Mouse (Mus musculus): ENCODE measurements around the gene Olfr340. TPM values are rescaled to one million over a fixed set of nuclear protein-coding genes. Genes with fewer than 3 reads are reported as not detected.
"Not testable (repeated sequence)": the region's sequence is repeated elsewhere in the genome, so short reads cannot be mapped to it uniquely, and the experiment has no call there.

Gene Olfr340
- not detected in 2 replicates for polyA plus RNA-seq (2015; fragmentation: Nextera tagmentation; extraction: Ambion mirVana)

DNA sequence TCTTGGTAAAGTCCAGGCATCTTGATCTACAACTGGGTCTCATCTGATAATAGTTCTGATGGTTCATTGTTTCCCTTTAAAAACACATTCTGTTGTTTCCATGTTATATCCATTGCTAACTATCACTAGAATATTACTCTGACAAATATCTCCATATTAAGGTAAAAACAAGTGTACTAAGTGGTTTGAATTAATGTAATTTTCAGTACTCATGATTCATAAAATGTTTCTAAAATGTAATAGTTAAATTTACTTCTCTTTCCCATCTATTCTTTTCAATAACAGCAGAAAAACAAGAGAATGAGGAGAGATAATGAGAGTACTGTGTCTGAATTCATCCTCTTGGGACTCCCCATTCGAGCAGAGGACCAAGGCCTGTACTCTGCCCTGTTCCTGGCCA lies at the start of gene Olfr340:
TSS of gene Olfr340 (plus strand) at position 301 of the 400 bp plus-strand sequence.
- Histone ChIP-seq H3K4me2 (no peak within 1 kb of the TSS), H3K36me3 (no peaks in the 10 kb centered on the region), H3K9me3 (peaks cover 14% of the 10 kb centered on the region; the same call in 1 of the 2 replicates), H3K4me3 (no peak within 1 kb of the TSS), H3K27me3 (replicated peaks) (no peaks in the 10 kb centered on the region), H3K9ac (no peak within 1 kb of the TSS), H3K27ac (replicated peaks) (no peak within 1 kb of the TSS), H3K4me1 (no peaks in the 10 kb centered on the region)
- WGBS, result 64% methylated on average over 1 of the region's 1 CpGs
- ATAC-seq (ENCODE audit: extremely low read depth, insufficient number of reproducible peaks, low FRiP score, low TSS enrichment), result no peak

DNA sequence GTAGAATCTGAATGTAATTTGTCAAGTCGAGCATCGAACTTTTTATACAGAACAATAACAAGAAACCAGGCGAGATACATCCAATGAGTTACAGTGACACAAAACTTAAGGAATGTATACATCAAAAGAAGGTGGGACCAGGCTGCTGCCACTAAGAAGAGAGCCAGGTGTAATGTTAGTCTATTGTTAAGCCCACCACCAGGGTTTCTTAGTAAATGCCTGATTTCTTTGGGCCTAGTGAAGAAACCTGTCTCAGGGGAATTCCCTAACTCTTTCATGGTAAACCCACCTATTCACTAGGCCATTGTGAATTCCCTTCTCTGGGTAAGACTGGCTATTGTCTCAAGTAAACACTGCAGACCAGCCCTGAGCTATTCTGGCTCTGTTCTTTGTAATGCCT lies 37.2 kb upstream of the Olfr340 start:
- not testable (repeated sequence) for H3K27me3 ChIP-seq (replicated peaks); H3K9ac ChIP-seq; H3K36me3 ChIP-seq; H3K4me1 ChIP-seq; ATAC-seq (ENCODE audit: extremely low read depth, insufficient number of reproducible peaks, low FRiP score, low TSS enrichment); H3K9me3 ChIP-seq; H3K4me2 ChIP-seq; H3K4me3 ChIP-seq; H3K27ac ChIP-seq (replicated peaks)
- WGBS, result 84% methylated on average over 3 of the region's 3 CpGs

DNA sequence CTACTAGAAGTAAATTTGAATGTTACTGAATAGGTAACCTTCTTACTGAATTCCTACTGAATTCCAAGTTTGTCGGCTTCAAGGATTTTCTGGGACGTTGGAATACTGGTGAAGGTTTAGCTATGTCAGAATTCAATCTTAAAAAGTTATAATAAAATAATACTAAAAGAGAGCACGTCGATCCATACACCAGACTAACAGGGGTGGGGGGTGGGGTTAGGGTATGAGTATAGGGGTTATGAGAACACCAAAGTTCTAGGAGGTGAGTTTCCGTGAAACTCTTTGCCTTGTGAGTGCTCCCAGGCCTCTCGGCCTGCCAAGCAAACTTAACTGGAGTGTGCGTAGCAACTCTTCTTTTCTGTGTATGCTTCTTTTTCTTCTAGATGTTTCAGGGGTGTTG lies 36.8 kb upstream of the Olfr340 start:
- 75% methylated on average over 7 of the region's 7 CpGs for WGBS

DNA sequence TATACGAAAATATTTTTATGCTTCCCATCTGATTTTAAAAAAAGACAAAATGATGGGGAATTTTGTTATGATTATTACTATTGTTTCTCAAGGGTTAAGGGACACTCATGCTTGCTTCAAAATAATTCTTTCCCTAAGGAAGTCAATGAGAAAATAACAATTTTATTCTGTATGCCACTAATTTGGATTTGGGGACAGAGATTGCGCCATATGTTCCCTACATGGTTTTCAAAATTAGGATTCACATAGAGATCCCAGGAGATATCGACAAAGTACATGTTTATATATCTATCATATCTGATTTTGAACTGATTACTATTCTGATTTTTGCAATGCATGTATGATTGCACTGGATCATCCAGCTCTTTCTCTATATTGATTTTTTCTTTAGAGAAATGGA lies 33.7 kb upstream of the Olfr340 start, which contains the start of gene Olfr339:
TSS of gene Olfr339 (plus strand) at position 301 of the 400 bp plus-strand sequence.
- H3K4me2 ChIP-seq, result no peak within 1 kb of the TSS
- no peaks in the 10 kb centered on the region for H3K4me1 ChIP-seq
- no peaks in the 10 kb centered on the region for H3K27me3 ChIP-seq (replicated peaks)
- no peak within 1 kb of the TSS for H3K9ac ChIP-seq
- no peak within 1 kb of the TSS for H3K4me3 ChIP-seq
- no peak for ATAC-seq (ENCODE audit: extremely low read depth, insufficient number of reproducible peaks, low FRiP score, low TSS enrichment)
- no peak within 1 kb of the TSS for H3K27ac ChIP-seq (replicated peaks)
- peaks cover 7% of the 10 kb centered on the region; the same call in 1 of the 2 replicates for H3K9me3 ChIP-seq
- H3K36me3 ChIP-seq, result no peaks in the 10 kb centered on the region
- WGBS, result 68% methylated on average over 3 of the region's 3 CpGs

More for the DNA sequence above, 36.8 kb upstream of the Olfr340 start:
- not testable (repeated sequence) for H3K9me3 ChIP-seq; H3K4me2 ChIP-seq; H3K27me3 ChIP-seq (replicated peaks); ATAC-seq (ENCODE audit: extremely low read depth, insufficient number of reproducible peaks, low FRiP score, low TSS enrichment); H3K27ac ChIP-seq (replicated peaks); H3K4me1 ChIP-seq; H3K4me3 ChIP-seq; H3K9ac ChIP-seq; H3K36me3 ChIP-seq

DNA sequence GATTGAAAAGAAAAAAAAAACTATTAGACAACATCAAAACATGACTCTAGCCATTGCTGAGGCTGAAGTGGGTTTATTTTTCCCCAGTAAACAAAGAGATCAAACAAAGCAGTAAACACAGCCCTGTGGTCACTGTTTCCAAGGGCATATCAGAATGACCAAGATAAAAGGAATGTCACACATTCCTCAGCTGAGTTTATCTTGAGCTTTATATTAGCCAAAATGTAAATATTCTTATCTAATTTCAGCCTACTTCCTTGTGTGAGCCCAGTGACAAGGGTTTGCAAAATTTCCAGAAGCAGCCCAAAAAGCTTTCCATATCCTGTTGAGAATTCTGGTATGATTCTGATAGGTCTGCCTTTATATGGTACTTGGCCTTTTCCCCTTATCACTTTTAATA lies 21.2 kb downstream of the Olfr340 start:
- Histone ChIP-seq H3K9me3 (peaks cover 15% of the 10 kb centered on the region; the same call in 1 of the 2 replicates), H3K4me2 (no peak overlapping the region), H3K4me3 (no peak overlapping the region), H3K4me1 (no peaks in the 10 kb centered on the region), H3K27me3 (replicated peaks) (no peaks in the 10 kb centered on the region), H3K27ac (replicated peaks) (no peak overlapping the region), H3K36me3 (no peaks in the 10 kb centered on the region), H3K9ac (no peak overlapping the region)
- ATAC-seq (ENCODE audit: extremely low read depth, insufficient number of reproducible peaks, low FRiP score, low TSS enrichment), result no peak

DNA sequence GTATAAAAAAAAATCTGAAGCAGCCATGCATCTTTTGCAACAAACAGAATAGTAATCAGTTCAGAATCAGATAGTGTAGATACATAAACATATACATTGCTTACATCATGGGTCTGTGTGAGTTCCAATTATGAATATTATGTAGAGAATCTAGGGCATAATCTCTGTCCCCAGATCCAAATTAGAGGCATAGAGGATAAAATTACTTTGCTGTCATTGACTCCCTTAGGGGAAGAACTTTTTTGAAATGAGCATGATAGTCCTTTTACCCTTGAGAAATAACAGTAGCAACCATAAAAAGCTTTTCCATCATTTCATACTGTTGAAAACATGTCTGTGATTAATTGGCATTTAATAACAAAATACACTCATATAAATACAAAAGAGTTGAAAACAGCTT lies 30.0 kb downstream of the Olfr340 start, which contains the start of gene Olfr341:
TSS of gene Olfr341 (minus strand) at position 101 of the 400 bp plus-strand sequence.
- Histone ChIP-seq H3K9me3 (peaks cover 16% of the 10 kb centered on the region), H3K27ac (replicated peaks) (no peak within 1 kb of the TSS), H3K4me3 (no peak within 1 kb of the TSS), H3K27me3 (replicated peaks) (no peaks in the 10 kb centered on the region), H3K4me2 (no peak within 1 kb of the TSS), H3K36me3 (no peaks in the 10 kb centered on the region), H3K4me1 (no peaks in the 10 kb centered on the region), H3K9ac (no peak within 1 kb of the TSS)
- no peak for ATAC-seq (ENCODE audit: extremely low read depth, insufficient number of reproducible peaks, low FRiP score, low TSS enrichment)

Other genes starting within 250 kb of the Olfr340 start
- gene Ptgs1, start 222.2 kb upstream of the Olfr340 start, polyA plus RNA-seq (2015; fragmentation: Nextera tagmentation; extraction: Ambion mirVana), result 23.3 and 25.2 TPM in 2 replicates
- gene Olfr338, start 79.1 kb upstream of the Olfr340 start, polyA plus RNA-seq (2015; fragmentation: Nextera tagmentation; extraction: Ambion mirVana), result not detected in 2 replicates
- gene Olfr339, start 33.6 kb upstream of the Olfr340 start, polyA plus RNA-seq (2015; fragmentation: Nextera tagmentation; extraction: Ambion mirVana), result not detected in 2 replicates
- gene Olfr341, start 29.9 kb downstream of the Olfr340 start, polyA plus RNA-seq (2015; fragmentation: Nextera tagmentation; extraction: Ambion mirVana), result not detected in 2 replicates
- not detected in 2 replicates for gene Olfr342, start 72.4 kb downstream of the Olfr340 start, polyA plus RNA-seq (2015; fragmentation: Nextera tagmentation; extraction: Ambion mirVana)
- not detected in 2 replicates for gene Olfr344, start 114.1 kb downstream of the Olfr340 start, polyA plus RNA-seq (2015; fragmentation: Nextera tagmentation; extraction: Ambion mirVana)
- not detected in 2 replicates for gene Olfr345, start 187.5 kb downstream of the Olfr340 start, polyA plus RNA-seq (2015; fragmentation: Nextera tagmentation; extraction: Ambion mirVana)
- gene Olfr346, start 233.2 kb downstream of the Olfr340 start, polyA plus RNA-seq (2015; fragmentation: Nextera tagmentation; extraction: Ambion mirVana), result not detected in 2 replicates